Mouse (Mus musculus): Measurements from ENCODE around the gene Gsg1l.

DNA sequence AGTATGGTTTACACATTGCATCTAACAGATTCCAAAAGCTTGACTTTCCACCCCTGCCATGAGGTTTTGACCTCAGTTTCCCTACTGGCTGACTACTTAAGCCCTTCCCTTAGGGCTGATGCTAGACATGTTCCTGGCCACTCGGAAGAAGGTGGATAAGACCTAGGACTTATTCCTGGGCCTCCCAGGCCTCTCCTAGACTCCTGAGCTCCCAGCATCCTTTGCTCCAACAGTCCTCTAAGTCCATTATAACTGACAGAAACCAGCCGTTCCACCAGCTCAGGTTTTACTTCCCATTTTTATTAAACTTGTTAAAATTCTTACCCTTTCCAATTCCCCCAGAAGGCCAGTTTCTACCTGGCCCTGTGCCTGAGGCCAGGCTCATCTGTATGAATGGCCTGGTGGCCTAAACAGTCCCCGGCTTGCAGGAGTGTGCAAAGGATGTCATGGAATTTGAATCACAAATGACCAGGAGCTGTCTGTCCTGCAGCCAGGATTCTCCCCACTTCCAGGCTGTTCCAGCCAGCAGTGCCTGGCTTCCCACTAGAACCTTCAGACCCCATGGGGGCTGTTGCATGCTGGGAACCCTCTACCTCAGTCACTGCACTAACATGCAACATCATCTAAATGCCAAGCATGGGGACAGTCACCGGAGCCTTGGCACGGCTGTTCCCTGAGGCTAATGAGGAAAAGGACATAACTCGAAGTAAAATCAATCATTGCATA is 139.7 kb downstream of the Gsg1l start:
- TF ChIP-seq CTCF (IDR thresholded peaks at IDR 0.05; ENCODE audit: low read depth, low read length) (no peak), GATA1 (IDR thresholded peaks at IDR 0.05; ENCODE audit: borderline replicate concordance, low read length) (no peak)
